Mouse (Mus musculus) myocyte (in vitro differentiated cells): ENCODE data around the gene Exoc8. TPM values are rescaled to one million over a fixed set of nuclear protein-coding genes. Genes with fewer than 3 reads are reported as not detected.

Source experiments
- H3K27me3 ChIP-seq: one replicate; pipeline ENCODE4 v1.6.1; 2011; ENCODE audit not compliant: control insufficient read depth, insufficient read depth, insufficient read length
- H3K36me3 ChIP-seq: one replicate; pipeline ENCODE4 v1.6.1; 2011; ENCODE audit not compliant: control insufficient read depth, insufficient read depth
- H3K4me2 ChIP-seq: one replicate; pipeline ENCODE4 v1.6.1; 2011; ENCODE audit warnings: low read depth, control low read depth
- H3K4me3 ChIP-seq: one replicate; pipeline ENCODE4 v1.5.1; 2011; ENCODE audit warnings: mild to moderate bottlenecking, control low read depth, moderate library complexity
- H3K79me2 ChIP-seq: one replicate; pipeline ENCODE4 v1.6.1; 2011; ENCODE audit not compliant: control insufficient read depth, insufficient read depth
- H3ac ChIP-seq: one replicate; pipeline ENCODE4 v1.6.1; 2011; ENCODE audit not compliant: control insufficient read depth, insufficient read length
- CEBPB ChIP-seq: IDR thresholded peaks from 2 replicates; pipeline ENCODE4 v1.6.1; 2011; ENCODE audit warnings: mild to moderate bottlenecking, moderate library complexity; ENCODE audit not compliant: poor library complexity, insufficient read depth, severe bottlenecking
- E2F4 ChIP-seq: IDR thresholded peaks from one replicate; pipeline ENCODE4 v1.6.1; 2011; ENCODE audit warnings: mild to moderate bottlenecking, control low read depth, moderate library complexity; ENCODE audit not compliant: insufficient read depth
- MAX ChIP-seq: IDR thresholded peaks from one replicate; pipeline ENCODE4 v1.6.1; 2011; ENCODE audit warnings: low read depth, mild to moderate bottlenecking, control low read depth
- MYOD1 ChIP-seq, 3 experiments: IDR thresholded peaks; one replicate each; pipeline ENCODE4 v1.6.1; 2011; ENCODE audit warnings: control low read depth in 2 of 3, low read depth in 2 of 3, mild to moderate bottlenecking in 2 of 3, moderate library complexity in 1 of 3; ENCODE audit not compliant: insufficient read length in 2 of 3, control insufficient read depth in 1 of 3
- MYOG ChIP-seq, 3 experiments: IDR thresholded peaks; one replicate each; pipeline ENCODE4 v1.6.1; 2011; ENCODE audit warnings: control low read depth in 2 of 3, low read depth in 2 of 3, mild to moderate bottlenecking in 2 of 3; ENCODE audit not compliant: insufficient read length in 2 of 3, control insufficient read depth in 1 of 3, insufficient read depth in 1 of 3
- POLR2A ChIP-seq: IDR thresholded peaks from one replicate; pipeline ENCODE4 v1.6.1; 2011; ENCODE audit warnings: low read depth, mild to moderate bottlenecking, control low read depth, moderate library complexity; ENCODE audit not compliant: insufficient read length
- POLR2AphosphoS2 ChIP-seq: IDR thresholded peaks from one replicate; pipeline ENCODE4 v1.6.1; 2011; ENCODE audit warnings: low read depth, control low read depth; ENCODE audit not compliant: insufficient read length
- REST ChIP-seq: IDR thresholded peaks from one replicate; pipeline ENCODE4 v1.6.1; 2011; ENCODE audit warnings: mild to moderate bottlenecking, control low read depth, moderate library complexity; ENCODE audit not compliant: insufficient read depth, insufficient read length
- SRF ChIP-seq: IDR thresholded peaks from one replicate; pipeline ENCODE4 v1.6.1; 2011; ENCODE audit warnings: low read depth; ENCODE audit not compliant: control insufficient read depth, insufficient read length
- TCF12 ChIP-seq: IDR thresholded peaks from one replicate; pipeline ENCODE4 v1.6.1; 2011; ENCODE audit warnings: mild to moderate bottlenecking, control low read depth; ENCODE audit not compliant: poor library complexity, insufficient read depth, severe bottlenecking
- TCF3 ChIP-seq: IDR thresholded peaks from one replicate; pipeline ENCODE4 v1.6.1; 2011; ENCODE audit warnings: low read depth, control low read depth; ENCODE audit not compliant: insufficient read length
- USF1 ChIP-seq: IDR thresholded peaks from one replicate; pipeline ENCODE4 v1.6.1; 2011; ENCODE audit warnings: low read depth, mild to moderate bottlenecking, control low read depth, moderate library complexity
- polyA plus RNA-seq: library from polyadenylated mRNA; unstranded; fragments of >200 nt; fragmentation: generic; extraction: Trizol; gene quantifications from one replicate; pipeline ENCODE4 v1.2.1, GENCODE M21; 2012; ENCODE audit warnings: missing spikeins

Gene Exoc8
- polyA plus RNA-seq, 1 experiment = 8.8 TPM

GRCm38 (mm10) chr8:124926351-124926771 is 28.9 kb upstream of the Exoc8 start:
- H3ac ChIP-seq = no peak overlapping the region
- H3K36me3 ChIP-seq = no peaks in the 10 kb centered on the region
- no peaks in the 10 kb centered on the region for H3K27me3 ChIP-seq
- H3K4me2 ChIP-seq = peak overlapping the region; percentile 59
- peaks cover 67% of the 10 kb centered on the region for H3K79me2 ChIP-seq
- H3K4me3 ChIP-seq = no peak overlapping the region
- TF ChIP-seq POLR2A (no peak), CEBPB (no peak), USF1 (peak; percentile 43), MYOD1 (IDR thresholded peaks at IDR 0.05; ENCODE audit: control insufficient read depth in 1 of 3, insufficient read length in 2 of 3, low read depth in 2 of 3) (peak in 2 of 3 experiments; percentile 23 to 41), POLR2AphosphoS2 (no peak), MAX (peak; percentile 62), REST (no peak), MYOG (IDR thresholded peaks at IDR 0.05; ENCODE audit: control insufficient read depth in 1 of 3, insufficient read depth in 1 of 3, insufficient read length in 2 of 3, low read depth in 2 of 3) (peak in 1 of 3 experiments; percentile 22), SRF (no peak)

- H3K4me2 ChIP-seq = peak overlapping the region; percentile 59
- TF ChIP-seq POLR2AphosphoS2 (no peak), REST (no peak), TCF3 (no peak), SRF (no peak), E2F4 (no peak), CEBPB (no peak), MYOD1 (IDR thresholded peaks at IDR 0.05; ENCODE audit: control insufficient read depth in 1 of 3, insufficient read length in 2 of 3, low read depth in 2 of 3) (peak in 2 of 3 experiments; percentile 73 to 75), TCF12 (no peak), POLR2A (no peak), MYOG (IDR thresholded peaks at IDR 0.05; ENCODE audit: control insufficient read depth in 1 of 3, insufficient read depth in 1 of 3, insufficient read length in 2 of 3, low read depth in 2 of 3) (peak; percentile 35 to 83 (median 74)), MAX (no peak), USF1 (peak; percentile 85)
- H3K79me2 ChIP-seq = peaks cover 67% of the 10 kb centered on the region
- no peak overlapping the region for H3K4me3 ChIP-seq
- no peaks in the 10 kb centered on the region for H3K36me3 ChIP-seq
- H3ac ChIP-seq = no peak overlapping the region
- no peaks in the 10 kb centered on the region for H3K27me3 ChIP-seq
Observed at GRCm38 (mm10) chr8:124925544-124926266, 28.2 kb upstream of the Exoc8 start.

- Histone ChIP-seq H3K79me2 (peaks cover 67% of the 10 kb centered on the region), H3K36me3 (no peaks in the 10 kb centered on the region), H3K27me3 (no peaks in the 10 kb centered on the region), H3K4me3 (no peak overlapping the region), H3K4me2 (no peak overlapping the region), H3ac (no peak overlapping the region)
- no peak for TF ChIP-seq TCF3
- TF ChIP-seq MYOD1 (IDR thresholded peaks at IDR 0.05; ENCODE audit: control insufficient read depth in 1 of 3, insufficient read length in 2 of 3, low read depth in 2 of 3) = peak in 1 of 3 experiments; percentile 33
- no peak for TF ChIP-seq MAX
- no peak for TF ChIP-seq SRF
- no peak for TF ChIP-seq TCF12
- no peak for TF ChIP-seq USF1
- TF ChIP-seq CEBPB = no peak
- TF ChIP-seq POLR2AphosphoS2 = no peak
- TF ChIP-seq REST = no peak
- TF ChIP-seq POLR2A = no peak
- no peak for TF ChIP-seq E2F4
- TF ChIP-seq MYOG (IDR thresholded peaks at IDR 0.05; ENCODE audit: control insufficient read depth in 1 of 3, insufficient read depth in 1 of 3, insufficient read length in 2 of 3, low read depth in 2 of 3) = peak in 1 of 3 experiments; percentile 31
Observed at GRCm38 (mm10) chr8:124923971-124924652, 26.6 kb upstream of the Exoc8 start.

- Histone ChIP-seq H3K79me2 (peaks cover 68% of the 10 kb centered on the region), H3K4me2 (peak overlapping the region; percentile 64), H3K27me3 (no peaks in the 10 kb centered on the region), H3K4me3 (no peak overlapping the region), H3ac (no peak overlapping the region), H3K36me3 (no peaks in the 10 kb centered on the region)
- TF ChIP-seq TCF12 = no peak
- TF ChIP-seq USF1 = peak; percentile 58
- TF ChIP-seq MYOD1 (IDR thresholded peaks at IDR 0.05; ENCODE audit: control insufficient read depth in 1 of 3, insufficient read length in 2 of 3, low read depth in 2 of 3) = no peak
Observed at GRCm38 (mm10) chr8:124922490-124923089, 25.1 kb upstream of the Exoc8 start.
